Mouse (Mus musculus) thymus, adult 2 months (tissue): ENCODE results near the gene Entpd2.

Source experiments
- CTCF ChIP-seq: fragments of 200-500 bp; IDR thresholded peaks from 2 replicates; pipeline ENCODE4 v1.5.1; 2012; ENCODE audit warnings: mild to moderate bottlenecking, control low read depth, low read length, moderate library complexity, borderline replicate concordance; ENCODE audit not compliant: control insufficient read depth, poor library complexity, insufficient read depth; ENCODE audit errors: extremely low read depth
- POLR2A ChIP-seq: fragments of 200-500 bp; IDR thresholded peaks from 2 replicates; pipeline ENCODE4 v1.6.1; 2012; ENCODE audit warnings: mild to moderate bottlenecking, low read length, control low read depth, moderate library complexity; ENCODE audit not compliant: control insufficient read depth, poor library complexity, insufficient read depth; ENCODE audit errors: extremely low read depth

DNA sequence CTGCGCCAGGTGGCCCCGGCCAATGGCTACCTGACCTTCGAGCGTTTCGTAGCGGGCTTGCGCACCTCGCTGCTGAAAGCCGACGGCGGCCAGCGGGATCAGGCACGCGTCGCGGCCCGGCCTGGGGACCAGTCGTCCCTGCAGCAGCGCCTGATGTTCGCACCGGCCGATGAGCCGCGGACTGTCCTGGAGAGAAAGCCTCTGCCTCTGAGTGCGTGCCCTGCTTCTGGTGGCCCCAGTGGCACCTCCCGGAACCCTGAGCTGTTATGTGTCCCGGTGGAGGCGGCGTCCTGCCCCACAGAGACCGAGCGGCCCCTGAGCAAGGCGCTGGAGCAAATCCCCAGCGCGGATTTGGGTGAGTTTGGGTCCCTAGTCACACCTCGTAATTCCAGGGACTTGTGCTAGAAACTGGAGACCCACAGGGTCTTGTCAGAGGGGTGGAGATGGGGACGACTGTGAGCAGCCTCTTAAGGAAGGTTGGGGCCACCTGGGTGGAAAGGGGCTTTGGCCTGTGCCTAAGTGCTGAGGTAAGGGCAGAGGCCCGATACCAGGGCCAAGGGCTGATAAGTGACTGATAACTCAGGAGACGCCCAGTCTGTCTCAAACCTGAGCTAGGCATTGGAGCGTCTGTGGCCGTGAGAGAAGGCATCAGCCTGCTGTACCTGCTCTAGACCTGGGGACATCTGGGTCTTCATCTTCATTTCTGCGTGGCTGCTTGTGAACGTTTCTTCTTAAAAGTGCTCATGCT lies 22.9 kb upstream of the Entpd2 start:
- TF ChIP-seq CTCF, result no peak
- TF ChIP-seq POLR2A, result no peak
